Comparison of ENCODE assay signal across 31 mouse cellular contexts in the genomic region with DNA sequence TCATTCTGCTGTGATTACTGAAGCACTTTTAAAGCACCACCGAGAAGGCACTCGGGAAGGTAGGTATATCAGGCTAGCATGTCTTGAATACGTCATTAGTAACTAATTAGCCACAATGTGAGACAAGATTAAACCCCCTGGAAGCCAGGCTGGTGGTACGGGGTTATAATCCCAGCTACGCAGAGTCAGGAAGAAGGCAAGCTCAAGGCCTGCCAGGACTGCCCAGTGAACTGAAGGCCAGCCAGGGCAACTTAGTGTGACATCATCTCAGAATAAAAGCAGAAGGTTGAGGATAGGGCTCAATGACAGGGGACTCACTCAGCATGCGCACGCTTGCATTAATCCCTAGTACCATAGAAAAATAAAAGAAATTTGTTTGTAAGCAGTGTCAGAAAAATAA. TPM values are rescaled to one million over a fixed set of nuclear protein-coding genes. Genes with fewer than 3 reads are reported as not detected.
DNase-seq lines count a peak whose midpoint lies in the region; ATAC-seq and TF ChIP-seq lines count a peak whose summit lies in the region.
"Had no signal": no experiment of that assay in that cellular context is flagged by ENCODE, and none has a peak within 500 bp of the region (broad histone marks: within the 10 kb centered on the region; RNA-seq: fewer than 3 reads in every experiment).

No protein-coding gene starts in this region.

- H3K9me3 ChIP-seq in liver, embryonic 12.5 days (replicated peaks): no peaks in the 10 kb centered on the region
- H3K9me3 ChIP-seq: embryonic facial prominence, embryonic 12.5 days; forebrain, embryonic 10.5 days; forebrain, embryonic 15.5 days; heart, embryonic 12.5 days; intestine, embryonic 15.5 days; limb, embryonic 10.5 days; limb, embryonic 15.5 days; neural tube, embryonic 12.5 days had no signal

- H3K36me3 ChIP-seq in liver, adult 2 months (ENCODE audit: control insufficient read depth, insufficient read depth, low read length): peaks cover 20% of the 10 kb centered on the region
- peaks cover 59% of the 10 kb centered on the region for H3K36me3 ChIP-seq in liver, embryonic 12.5 days
- H3K36me3 ChIP-seq in heart, adult 2 months (ENCODE audit: control insufficient read depth, insufficient read depth, low read length): no peaks in the 10 kb centered on the region
- H3K36me3 ChIP-seq: forebrain, embryonic 15.5 days had no signal

- peaks cover 17% of the 10 kb centered on the region; the same call in 1 of the 2 replicates for H3K4me1 ChIP-seq in liver, adult 2 months (ENCODE audit: control insufficient read depth, insufficient read depth, low read length)
- H3K4me1 ChIP-seq in liver, embryonic 12.5 days: peaks cover 44% of the 10 kb centered on the region
- 0 out of 2 replicates have a peak, but pooled peaks cover 2% of the 10 kb centered on the region for H3K4me1 ChIP-seq in brown adipose tissue, adult 24 weeks (ENCODE audit: control insufficient read depth, insufficient read depth, insufficient read length, low read length)
- no peaks in the 10 kb centered on the region for H3K4me1 ChIP-seq in heart, adult 2 months (ENCODE audit: control insufficient read depth, insufficient read depth, low read length)
- H3K4me1 ChIP-seq: embryonic facial prominence, embryonic 12.5 days; forebrain, embryonic 10.5 days; forebrain, embryonic 15.5 days; intestine, embryonic 15.5 days; limb, embryonic 10.5 days; limb, embryonic 15.5 days; neural tube, embryonic 12.5 days had no signal

- no peaks in the 10 kb centered on the region for H3K27me3 ChIP-seq in liver, adult 2 months (ENCODE audit: control insufficient read depth, insufficient read depth, low read length)
- no peaks in the 10 kb centered on the region for H3K27me3 ChIP-seq in liver, embryonic 12.5 days (replicated peaks)
- no peaks in the 10 kb centered on the region for H3K27me3 ChIP-seq in heart, adult 2 months (ENCODE audit: control insufficient read depth, insufficient read depth, low read length)
- H3K27me3 ChIP-seq: embryonic facial prominence, embryonic 12.5 days; forebrain, embryonic 15.5 days; heart, embryonic 12.5 days; intestine, embryonic 15.5 days; limb, embryonic 15.5 days; neural tube, embryonic 12.5 days had no signal

- ATAC-seq in liver, embryonic 12.5 days: no peak
- ATAC-seq: CD4-positive, CD25-positive, alpha-beta regulatory T cell, adult 4 months; forebrain, embryonic 15.5 days; hindbrain, postnatal 0 days; intestine, embryonic 15.5 days had no signal

- no peak for TF ChIP-seq CTCF in liver, adult 2 months (IDR thresholded peaks at IDR 0.05; ENCODE audit: low read depth, low read length)
- TF ChIP-seq CTCF in heart, adult 2 months (IDR thresholded peaks at IDR 0.05): no peak

- DNase-seq in liver, adult 2 months (ENCODE audit: extremely low read depth, low read depth, low spot score): peak; percentile 64
- peak; percentile 85 for DNase-seq in adrenal gland, adult 2 months
- peak; percentile 59 for DNase-seq in adrenal gland, postnatal 10 days
- DNase-seq in Muller cell, postnatal 12 days (ENCODE audit: inconsistent ontology term): no peak
- DNase-seq in heart, adult 2 months: no peak
- DNase-seq: cerebellum, adult 11-12 months; cerebellum, adult 9-11 months; embryo, embryonic 11 days; gastrocnemius, postnatal 25 days; heart, adult 18-20 months; heart, postnatal 14 days; kidney, adult 2 months; kidney, postnatal 4 days; lung, embryonic 14.5 days; right cerebral cortex, adult 18-20 months; spleen, adult 18-20 months had no signal

- H3K9ac ChIP-seq in liver, adult 2 months (ENCODE audit: low read depth, low read length): peak overlapping the region; percentile 13; the same call in 1 of the 2 replicates
- H3K9ac ChIP-seq in liver, embryonic 12.5 days: no peak overlapping the region
- no peak overlapping the region for H3K9ac ChIP-seq in heart, adult 2 months (ENCODE audit: low read depth, low read length)
- H3K9ac ChIP-seq: embryonic facial prominence, embryonic 12.5 days; forebrain, embryonic 15.5 days; heart, embryonic 12.5 days; intestine, embryonic 15.5 days; limb, embryonic 15.5 days; lung, embryonic 14.5 days; neural tube, embryonic 12.5 days had no signal

- no peak for TF ChIP-seq POLR2A in liver, adult 2 months (IDR thresholded peaks at IDR 0.05; ENCODE audit: extremely low read depth, insufficient read depth, low read length)
- TF ChIP-seq POLR2A in heart, adult 2 months (IDR thresholded peaks at IDR 0.05; ENCODE audit: insufficient read depth, low read depth, low read length): no peak

- H3K4me3 ChIP-seq in liver, adult 2 months (ENCODE audit: insufficient read depth, low read depth, low read length): no peak overlapping the region
- H3K4me3 ChIP-seq in liver, embryonic 12.5 days: no peak overlapping the region
- no peak overlapping the region for H3K4me3 ChIP-seq in brown adipose tissue, adult 24 weeks (ENCODE audit: insufficient read depth, low read depth, low read length)
- no peak overlapping the region for H3K4me3 ChIP-seq in heart, adult 2 months
- H3K4me3 ChIP-seq: embryonic facial prominence, embryonic 12.5 days; forebrain, embryonic 10.5 days; forebrain, embryonic 15.5 days; heart, embryonic 12.5 days; intestine, embryonic 15.5 days; limb, embryonic 10.5 days; limb, embryonic 15.5 days; myocyte; neural tube, embryonic 12.5 days had no signal

- H3K79me2 ChIP-seq in liver, adult 2 months (ENCODE audit: control insufficient read depth, insufficient read depth, low read length): peaks cover 11% of the 10 kb centered on the region; the same call in 1 of the 2 replicates
- H3K79me2 ChIP-seq in heart, adult 2 months (replicated peaks; ENCODE audit: control insufficient read depth, insufficient read depth, low read length): no peaks in the 10 kb centered on the region

- H3K27ac ChIP-seq in liver, adult 2 months (replicated peaks; ENCODE audit: insufficient read depth, low read depth, low read length): peak overlapping the region; percentile 81
- no peak overlapping the region for H3K27ac ChIP-seq in liver, embryonic 12.5 days
- H3K27ac ChIP-seq in brown adipose tissue, adult 24 weeks (replicated peaks; ENCODE audit: low read depth, low read length): peak overlapping the region; percentile 49
- no peak overlapping the region for H3K27ac ChIP-seq in heart, adult 2 months
- H3K27ac ChIP-seq: embryonic facial prominence, embryonic 12.5 days; forebrain, embryonic 10.5 days; forebrain, embryonic 15.5 days; hindbrain, postnatal 0 days; intestine, embryonic 15.5 days; kidney, postnatal 0 days; limb, embryonic 10.5 days; limb, embryonic 15.5 days; neural tube, embryonic 12.5 days had no signal

- WGBS in liver, adult 2 months: 35% methylated on average over 7 of the region's 7 CpGs
- WGBS in liver, embryonic 12.5 days (ENCODE audit: insufficient replicate concordance): 84% methylated on average over 7 of the region's 7 CpGs
- 69% methylated on average over 7 of the region's 7 CpGs for WGBS in heart, adult 2 months

- no peak for TF ChIP-seq EP300 in heart, adult 2 months (IDR thresholded peaks at IDR 0.05; ENCODE audit: insufficient read depth, low read depth, low read length)

- H3K4me2 ChIP-seq in liver, embryonic 12.5 days: no peak overlapping the region
- H3K4me2 ChIP-seq: embryonic facial prominence, embryonic 12.5 days; forebrain, embryonic 15.5 days; heart, embryonic 12.5 days; intestine, embryonic 15.5 days; limb, embryonic 15.5 days; lung, embryonic 14.5 days; midbrain, embryonic 11.5 days; neural tube, embryonic 12.5 days had no signal

- intact Hi-C loops in heart, adult 2 months (cut with DNase I): no loop called here

RNA-seq across cellular contexts. Expression of a gene that starts 53.7 kb away (rescaled TPM):
- total RNA-seq in liver, adult 2 months (2014; rRNA removed): 91.9 and 93.6 TPM in 2 replicates
- 37.8 and 43.6 TPM in 2 replicates for polyA plus RNA-seq in liver, adult 2 months (2012; rRNA removed)
- 102 and 110 TPM in 2 replicates for polyA plus RNA-seq in liver, embryonic 12.5 days (2016; fragmentation: Nextera tagmentation; extraction: Ambion mirVana)
- 100 to 1,000 TPM; 124 to 139 TPM for total RNA-seq in adrenal gland, adult 2 months (2021)
- 12.9 and 18.3 TPM in 2 replicates for polyA plus RNA-seq in adrenal gland, adult 2 months (2012; rRNA removed)
- 100 to 1,000 TPM in 1 of 2 experiments, 10 to 100 TPM in 1; 95.7 to 104 TPM for total RNA-seq in adrenal gland, postnatal 10 days (2021)
- 62.6 and 85.5 TPM in 2 replicates for polyA plus RNA-seq in brown adipose tissue, adult 24 weeks (2012; ENCODE audit: insufficient read depth, insufficient read length, missing spikeins)
- 10 to 100 TPM; 58.2 to 66.9 TPM for total RNA-seq in heart, adult 2 months (2021)
- 34.0 and 59.2 TPM in 2 replicates for polyA plus RNA-seq in heart, adult 2 months (2012; rRNA removed)

RNA-seq across cellular contexts. Expression of a gene that starts 53.8 kb away (rescaled TPM):
- 8.1 and 9.2 TPM in 2 replicates for total RNA-seq in liver, adult 2 months (2014; rRNA removed)
- 5.0 and 5.2 TPM in 2 replicates for polyA plus RNA-seq in liver, adult 2 months (2012; rRNA removed)
- 26.1 and 26.8 TPM in 2 replicates for polyA plus RNA-seq in liver, embryonic 12.5 days (2016; fragmentation: Nextera tagmentation; extraction: Ambion mirVana)
- total RNA-seq in adrenal gland, adult 2 months (2021): 10 to 100 TPM; 11.7 to 17.4 TPM
- polyA plus RNA-seq in adrenal gland, adult 2 months (2012; rRNA removed): 3.0 and 6.2 TPM in 2 replicates
- 10 to 100 TPM; 17.7 to 19.0 TPM for total RNA-seq in adrenal gland, postnatal 10 days (2021)
- 11.9 and 15.9 TPM in 2 replicates for polyA plus RNA-seq in brown adipose tissue, adult 24 weeks (2012; ENCODE audit: insufficient read depth, insufficient read length, missing spikeins)
- 1 to 10 TPM; 5.9 to 6.4 TPM for total RNA-seq in heart, adult 2 months (2021)
- 3.7 and 5.2 TPM in 2 replicates for polyA plus RNA-seq in heart, adult 2 months (2012; rRNA removed)

Comparison
In these comparisons a context has a peak if more than half of its experiments do, and no peak if none do; other contexts are left out.
1. H3K27ac ChIP-seq: peak in liver, adult 2 months (single experiment) and brown adipose tissue, adult 24 weeks (single experiment); none in liver, embryonic 12.5 days (single experiment) and heart, adult 2 months (single experiment).
2. DNase-seq: peak in liver, adult 2 months (single experiment), adrenal gland, adult 2 months (single experiment) and adrenal gland, postnatal 10 days (single experiment); none in Muller cell, postnatal 12 days (single experiment) and heart, adult 2 months (0 of 2).